Mouse (Mus musculus) neutrophil, adult 5-6 weeks (primary cell): ENCODE measurements around the gene Nsg2. TPM values are rescaled to one million over a fixed set of nuclear protein-coding genes. Genes with fewer than 3 reads are reported as not detected.

Source experiments
- total RNA-seq: library from RNA; stranded (forward); fragments of 200-1000 nt; gene quantifications from 2 replicates; pipeline ENCODE4 v1.2.3, GENCODE M21; 2017

The Nsg2 gene
- total RNA-seq, 1 experiment from 2014 or later: 17.0 TPM

Other genes starting within 250 kb of the Nsg2 start
- gene Cpeb4, start 128.3 kb upstream of the Nsg2 start, total RNA-seq: 41.4 and 51.0 TPM in 2 replicates
- gene 4930524B15Rik, start 34.9 kb upstream of the Nsg2 start, total RNA-seq: not detected in 2 replicates
- 12.8 and 15.0 TPM in 2 replicates for gene Il9r, start 199.8 kb downstream of the Nsg2 start, total RNA-seq
- 13.7 and 25.4 TPM in 2 replicates for gene Snrnp25, start 205.0 kb downstream of the Nsg2 start, total RNA-seq
- gene Rhbdf1, start 221.8 kb downstream of the Nsg2 start, total RNA-seq: 3.6 and 4.7 TPM in 2 replicates
- 14.1 and 15.0 TPM in 2 replicates for gene Mpg, start 226.0 kb downstream of the Nsg2 start, total RNA-seq